Mouse (Mus musculus): ENCODE measurements at regions not wholly inside any gene's neighbourhood (a gene's known extent, or its start where the extent isn't known, plus 50 kb on each side); places are given as distances from the start of the nearest gene placed in this dataset.

DNA sequence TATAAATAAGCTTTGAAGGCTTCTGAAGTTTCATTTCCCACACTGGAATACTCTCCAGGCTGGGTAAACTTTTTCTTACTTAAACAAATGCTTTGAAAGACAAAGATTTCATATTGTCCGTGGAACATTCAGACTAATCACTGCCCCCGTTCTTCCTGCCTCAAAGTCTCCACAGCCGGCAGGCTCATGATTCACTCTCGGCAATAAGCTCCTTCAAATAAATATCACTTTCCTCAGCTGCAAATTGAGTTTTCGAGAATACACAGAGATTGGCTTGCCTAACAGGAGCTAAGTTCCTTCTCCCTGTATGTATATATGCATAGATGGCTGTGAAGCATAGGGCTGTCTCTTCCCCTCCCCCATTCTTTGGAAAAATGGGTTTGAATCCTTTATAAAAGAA is 249.2 kb upstream of the Tmpo start:
- TF ChIP-seq POLR2AphosphoS5 (IDR thresholded peaks at IDR 0.05; ENCODE audit: borderline replicate concordance, low read depth, low read length): no peak
- no peak for TF ChIP-seq ETS1 (IDR thresholded peaks at IDR 0.05; ENCODE audit: low read depth, low read length)
- TF ChIP-seq TAL1 (IDR thresholded peaks at IDR 0.05; ENCODE audit: low read length): no peak
- no peak for TF ChIP-seq MXI1 (IDR thresholded peaks at IDR 0.05; ENCODE audit: low read depth, low read length)
- no peak for TF ChIP-seq CTCF (IDR thresholded peaks at IDR 0.05 in 2 of 3, conservative IDR thresholded peaks at IDR 0.05 in 1 of 3; ENCODE audit: control insufficient read depth in 1 of 3, insufficient read depth in 1 of 3, low read depth in 2 of 3, low read length in 3 of 3, poor library complexity in 1 of 3, severe bottlenecking in 1 of 3)
- no peak for TF ChIP-seq NELFE (IDR thresholded peaks at IDR 0.05; ENCODE audit: low read depth, low read length)
